Mouse (Mus musculus): Measurements from ENCODE around the gene Atp5l.

DNA sequence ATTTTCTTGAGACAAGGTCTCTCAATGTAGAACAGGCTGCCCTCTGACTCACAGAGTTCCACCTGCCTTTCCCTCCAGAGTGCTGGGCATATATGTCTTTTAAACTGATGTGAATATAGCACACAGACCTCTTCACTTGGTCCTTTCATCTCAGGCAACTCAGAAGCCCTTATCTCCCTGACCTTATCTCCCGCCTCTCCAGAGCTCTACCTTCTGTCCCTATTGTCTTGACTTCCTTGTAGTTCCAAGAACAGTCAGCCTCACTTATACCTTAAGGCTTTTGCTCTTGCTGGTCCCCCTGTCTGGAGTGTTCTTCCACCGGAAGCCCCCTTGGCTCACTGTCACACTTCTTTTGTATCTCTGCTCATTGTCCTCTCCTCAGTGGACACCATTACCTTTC, 30.4 kb downstream of the Atp5l start:
- TF ChIP-seq CTCF (IDR thresholded peaks at IDR 0.05; ENCODE audit: borderline replicate concordance, insufficient read depth, low read depth, low read length): no peak
- no peak for TF ChIP-seq POLR2A (IDR thresholded peaks at IDR 0.05; ENCODE audit: borderline replicate concordance, insufficient read depth, low read length)
